Mouse (Mus musculus): ENCODE measurements around the gene Chac1. TPM values are rescaled to one million over a fixed set of nuclear protein-coding genes. Genes with fewer than 3 reads are reported as not detected.

The Chac1 gene
- polyA plus RNA-seq, 1 experiment from 2014 or later, result 0.20 TPM

DNA sequence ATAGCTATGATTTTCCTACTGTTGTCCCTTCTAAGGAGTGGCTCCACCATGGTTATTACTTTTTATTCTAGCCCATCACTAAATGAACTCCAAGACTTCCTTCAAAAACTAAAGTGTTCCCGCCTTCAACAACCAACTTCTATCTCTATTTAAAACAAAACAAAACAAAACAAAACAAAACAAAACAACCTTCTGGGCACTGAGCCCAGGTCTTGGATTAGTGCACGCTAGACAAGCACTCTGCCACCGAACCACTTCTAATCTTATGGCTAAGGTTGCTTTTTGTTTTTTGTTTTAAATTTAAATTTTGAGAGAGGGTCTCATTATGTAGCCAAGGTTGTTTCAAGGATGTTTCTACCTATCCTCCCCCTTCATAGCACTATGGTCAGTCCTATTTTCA, 26.8 kb downstream of the Chac1 start:
- no peak overlapping the region for H3K4me3 ChIP-seq (ENCODE audit: low read depth, low read length)
- H3K9ac ChIP-seq (replicated peaks; ENCODE audit: low read depth, low read length), result no peak overlapping the region
- H3K27me3 ChIP-seq (ENCODE audit: control insufficient read depth, insufficient read depth, low read length), result no peaks in the 10 kb centered on the region
- WGBS, result 88% methylated on average over 3 of the region's 3 CpGs
- no peak overlapping the region for H3K4me2 ChIP-seq (replicated peaks; ENCODE audit: low read depth, low read length)
- H3K36me3 ChIP-seq (ENCODE audit: control insufficient read depth, insufficient read depth, low read length), result peaks cover 73% of the 10 kb centered on the region
- H3K4me1 ChIP-seq (ENCODE audit: control insufficient read depth, insufficient read depth, low read length), result no peaks in the 10 kb centered on the region
- no peak overlapping the region for H3K27ac ChIP-seq (ENCODE audit: low read length)
- no peak for ATAC-seq (ENCODE audit: insufficient number of reproducible peaks, insufficient read depth, low FRiP score, low read depth)
- no peaks in the 10 kb centered on the region for H3K9me3 ChIP-seq (ENCODE audit: control insufficient read depth, low read depth, low read length)

DNA sequence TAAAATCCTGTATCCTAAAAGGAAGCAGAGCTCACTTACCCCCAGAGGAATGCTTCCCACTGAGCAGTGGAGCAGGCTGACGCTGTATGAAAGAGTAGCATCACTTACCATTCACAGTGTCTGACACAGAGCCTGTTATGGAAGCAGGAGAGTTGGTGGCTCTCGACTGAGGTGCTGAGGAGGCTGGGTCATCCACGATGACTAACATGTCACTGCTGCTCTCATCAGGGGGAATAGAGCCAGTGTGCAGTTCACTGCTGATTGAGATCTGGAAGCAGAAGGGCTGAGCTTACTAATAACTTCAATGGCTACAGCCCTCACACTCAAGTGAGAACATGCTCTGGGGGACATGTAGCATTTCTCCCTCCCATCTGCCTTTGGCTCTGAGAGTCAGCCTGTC, 28.4 kb downstream of the Chac1 start:
- H3K27ac ChIP-seq (ENCODE audit: low read length), result no peak overlapping the region
- no peak overlapping the region for H3K9ac ChIP-seq (replicated peaks; ENCODE audit: low read depth, low read length)
- H3K36me3 ChIP-seq (ENCODE audit: control insufficient read depth, insufficient read depth, low read length), result peaks cover 63% of the 10 kb centered on the region
- no peaks in the 10 kb centered on the region for H3K27me3 ChIP-seq (ENCODE audit: control insufficient read depth, insufficient read depth, low read length)
- H3K4me1 ChIP-seq (ENCODE audit: control insufficient read depth, insufficient read depth, low read length), result no peaks in the 10 kb centered on the region
- ATAC-seq (ENCODE audit: insufficient number of reproducible peaks, insufficient read depth, low FRiP score, low read depth), result no peak
- H3K4me3 ChIP-seq (ENCODE audit: low read depth, low read length), result no peak overlapping the region
- WGBS, result 86% methylated on average over 3 of the region's 3 CpGs
- no peak overlapping the region for H3K4me2 ChIP-seq (replicated peaks; ENCODE audit: low read depth, low read length)
- no peaks in the 10 kb centered on the region for H3K9me3 ChIP-seq (ENCODE audit: control insufficient read depth, low read depth, low read length)

DNA sequence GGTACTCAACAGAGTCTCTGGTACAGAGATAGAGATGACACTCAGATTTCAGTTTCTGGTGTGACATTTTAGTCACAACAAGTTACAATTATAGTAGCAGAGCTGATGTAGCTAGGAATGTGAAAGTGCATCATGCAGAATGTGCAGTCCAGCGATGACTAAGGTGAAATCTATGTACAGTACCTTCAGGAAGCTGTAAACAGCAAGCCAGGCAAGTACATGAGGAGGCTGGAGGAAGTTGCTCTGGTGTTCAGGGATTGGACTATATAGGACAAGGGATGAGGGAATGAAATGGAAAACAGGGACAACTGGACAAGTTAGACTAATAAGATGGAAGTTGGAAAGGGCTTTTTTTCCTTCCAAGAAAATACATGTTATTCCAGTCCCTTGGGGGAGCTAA, 37.2 kb downstream of the Chac1 start:
- H3K4me3 ChIP-seq (ENCODE audit: low read depth, low read length), result no peak overlapping the region
- WGBS, result 88% methylated on average over 1 of the region's 1 CpGs
- peaks cover 16% of the 10 kb centered on the region for H3K36me3 ChIP-seq (ENCODE audit: control insufficient read depth, insufficient read depth, low read length)

DNA sequence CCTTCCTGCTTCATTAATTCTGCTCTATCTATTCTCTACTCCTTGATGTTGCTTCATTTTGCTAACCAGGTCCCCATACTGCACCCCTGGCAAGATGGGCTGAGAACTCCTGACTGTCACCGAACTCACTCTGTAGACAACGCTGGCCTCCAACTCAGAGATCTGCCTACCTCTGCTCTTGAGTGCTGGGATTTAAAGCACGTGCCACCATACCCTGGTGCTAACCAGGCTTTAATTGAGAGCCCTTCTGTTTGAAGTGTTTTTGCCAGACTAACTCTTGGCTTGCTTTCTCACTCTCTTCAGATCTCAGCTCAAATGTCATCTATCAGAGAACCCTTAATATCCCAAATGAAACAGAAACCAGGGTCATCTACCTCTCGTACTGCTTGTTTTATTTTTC, 39.0 kb downstream of the Chac1 start:
- Histone ChIP-seq H3K27ac (ENCODE audit: low read length) (no peak overlapping the region), H3K9me3 (ENCODE audit: control insufficient read depth, low read depth, low read length) (no peaks in the 10 kb centered on the region), H3K27me3 (ENCODE audit: control insufficient read depth, insufficient read depth, low read length) (no peaks in the 10 kb centered on the region), H3K9ac (replicated peaks; ENCODE audit: low read depth, low read length) (no peak overlapping the region), H3K4me1 (ENCODE audit: control insufficient read depth, insufficient read depth, low read length) (no peaks in the 10 kb centered on the region), H3K36me3 (ENCODE audit: control insufficient read depth, insufficient read depth, low read length) (peaks cover 19% of the 10 kb centered on the region), H3K4me2 (replicated peaks; ENCODE audit: low read depth, low read length) (no peak overlapping the region), H3K4me3 (ENCODE audit: low read depth, low read length) (no peak overlapping the region)
- 95% methylated on average over 4 of the region's 4 CpGs for WGBS
- ATAC-seq (ENCODE audit: insufficient number of reproducible peaks, insufficient read depth, low FRiP score, low read depth), result no peak

More for the DNA sequence above, 37.2 kb downstream of the Chac1 start:
- Histone ChIP-seq H3K4me1 (ENCODE audit: control insufficient read depth, insufficient read depth, low read length) (no peaks in the 10 kb centered on the region), H3K9me3 (ENCODE audit: control insufficient read depth, low read depth, low read length) (no peaks in the 10 kb centered on the region), H3K4me2 (replicated peaks; ENCODE audit: low read depth, low read length) (no peak overlapping the region), H3K27ac (ENCODE audit: low read length) (no peak overlapping the region), H3K27me3 (ENCODE audit: control insufficient read depth, insufficient read depth, low read length) (no peaks in the 10 kb centered on the region), H3K9ac (replicated peaks; ENCODE audit: low read depth, low read length) (no peak overlapping the region)
- ATAC-seq (ENCODE audit: insufficient number of reproducible peaks, insufficient read depth, low FRiP score, low read depth), result no peak

DNA sequence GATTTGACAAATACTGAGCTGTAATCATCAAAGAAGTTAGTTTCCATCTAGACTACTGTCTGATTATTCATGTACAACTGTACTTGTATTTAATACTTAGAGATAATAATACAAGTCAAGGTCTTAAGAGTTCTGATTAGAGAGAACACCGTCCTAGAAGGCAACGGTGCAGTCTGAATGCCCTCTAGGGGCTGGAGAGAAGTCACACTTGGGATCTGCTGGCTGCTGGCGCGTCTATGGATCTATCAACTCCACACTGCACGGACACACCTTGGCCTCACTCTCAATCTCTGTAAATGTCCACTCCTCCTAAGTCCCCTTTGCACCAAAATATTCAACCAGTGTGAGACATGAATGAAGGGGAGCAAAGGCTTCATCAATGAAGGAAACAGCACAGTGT, 47.2 kb downstream of the Chac1 start:
- ATAC-seq (ENCODE audit: insufficient number of reproducible peaks, insufficient read depth, low FRiP score, low read depth), result no peak
- 88% methylated on average over 5 of the region's 5 CpGs for WGBS
- H3K4me3 ChIP-seq (ENCODE audit: low read depth, low read length), result no peak overlapping the region
- H3K27me3 ChIP-seq (ENCODE audit: control insufficient read depth, insufficient read depth, low read length), result no peaks in the 10 kb centered on the region
- H3K9ac ChIP-seq (replicated peaks; ENCODE audit: low read depth, low read length), result no peak overlapping the region
- H3K4me1 ChIP-seq (ENCODE audit: control insufficient read depth, insufficient read depth, low read length), result no peaks in the 10 kb centered on the region
- no peak overlapping the region for H3K4me2 ChIP-seq (replicated peaks; ENCODE audit: low read depth, low read length)
- peaks cover 29% of the 10 kb centered on the region for H3K36me3 ChIP-seq (ENCODE audit: control insufficient read depth, insufficient read depth, low read length)
- H3K27ac ChIP-seq (ENCODE audit: low read length), result no peak overlapping the region
- H3K9me3 ChIP-seq (ENCODE audit: control insufficient read depth, low read depth, low read length), result no peaks in the 10 kb centered on the region

DNA sequence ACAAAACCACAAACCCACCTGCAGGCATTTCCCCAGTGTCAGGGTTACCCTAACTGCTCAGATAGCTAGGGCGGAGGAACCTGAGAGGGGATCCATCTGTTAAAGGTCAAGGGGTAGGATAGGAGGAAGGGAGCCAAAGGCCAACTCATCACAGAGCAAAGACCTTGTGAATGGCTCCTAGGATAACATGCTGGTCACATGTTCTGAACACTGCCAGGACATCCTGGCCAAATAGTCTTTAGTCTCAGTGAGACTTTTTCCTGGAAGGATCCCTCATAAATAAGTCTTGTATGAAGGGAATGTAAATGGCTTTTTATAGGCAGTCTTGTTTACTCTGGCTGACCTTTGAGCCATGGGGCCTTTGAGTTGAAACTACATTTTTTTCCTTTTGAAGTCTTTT, 47.6 kb downstream of the Chac1 start:
- Histone ChIP-seq H3K27me3 (ENCODE audit: control insufficient read depth, insufficient read depth, low read length) (no peaks in the 10 kb centered on the region), H3K4me1 (ENCODE audit: control insufficient read depth, insufficient read depth, low read length) (no peaks in the 10 kb centered on the region), H3K9ac (replicated peaks; ENCODE audit: low read depth, low read length) (no peak overlapping the region), H3K36me3 (ENCODE audit: control insufficient read depth, insufficient read depth, low read length) (peaks cover 26% of the 10 kb centered on the region), H3K4me3 (ENCODE audit: low read depth, low read length) (no peak overlapping the region), H3K27ac (ENCODE audit: low read length) (no peak overlapping the region), H3K9me3 (ENCODE audit: control insufficient read depth, low read depth, low read length) (no peaks in the 10 kb centered on the region), H3K4me2 (replicated peaks; ENCODE audit: low read depth, low read length) (no peak overlapping the region)
- ATAC-seq (ENCODE audit: insufficient number of reproducible peaks, insufficient read depth, low FRiP score, low read depth), result no peak
- 83% methylated on average over 1 of the region's 1 CpGs for WGBS

DNA sequence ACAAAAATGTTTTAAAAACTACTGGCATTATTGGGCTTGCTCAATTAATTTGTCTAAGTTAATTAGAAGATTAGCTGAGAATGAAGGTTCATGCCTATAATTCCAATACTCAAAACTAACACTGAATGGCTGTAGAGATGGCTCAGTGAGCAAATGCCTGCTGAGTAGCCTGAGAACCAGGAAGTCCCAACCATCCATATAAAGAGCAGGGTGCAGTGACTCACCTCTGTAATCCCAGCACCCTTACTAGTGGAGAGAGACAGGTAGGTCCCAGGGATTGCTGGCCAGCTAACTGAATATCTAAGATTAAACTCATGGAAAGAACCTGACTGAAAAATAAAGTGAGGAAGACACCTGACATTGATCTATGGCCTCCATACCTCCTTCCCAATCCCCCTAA, 48.3 kb downstream of the Chac1 start:
- no peak overlapping the region for H3K4me3 ChIP-seq (ENCODE audit: low read depth, low read length)
- no peaks in the 10 kb centered on the region for H3K27me3 ChIP-seq (ENCODE audit: control insufficient read depth, insufficient read depth, low read length)
- no peaks in the 10 kb centered on the region for H3K4me1 ChIP-seq (ENCODE audit: control insufficient read depth, insufficient read depth, low read length)
- no peaks in the 10 kb centered on the region for H3K9me3 ChIP-seq (ENCODE audit: control insufficient read depth, low read depth, low read length)
- no peak overlapping the region for H3K9ac ChIP-seq (replicated peaks; ENCODE audit: low read depth, low read length)
- H3K27ac ChIP-seq (ENCODE audit: low read length), result no peak overlapping the region
- no peak overlapping the region for H3K4me2 ChIP-seq (replicated peaks; ENCODE audit: low read depth, low read length)
- ATAC-seq (ENCODE audit: insufficient number of reproducible peaks, insufficient read depth, low FRiP score, low read depth), result no peak
- peaks cover 24% of the 10 kb centered on the region for H3K36me3 ChIP-seq (ENCODE audit: control insufficient read depth, insufficient read depth, low read length)

Other genes with a start within 250 kb of the Chac1 start
- gene Rad51, start 238.4 kb upstream of the Chac1 start, polyA plus RNA-seq (2014; fragmentation: Nextera tagmentation; extraction: Ambion mirVana), result 41.7 and 43.9 TPM in 2 replicates
- gene Rmdn3, start 194.2 kb upstream of the Chac1 start, polyA plus RNA-seq (2014; fragmentation: Nextera tagmentation; extraction: Ambion mirVana), result 34.9 and 35.2 TPM in 2 replicates
- 2.7 and 2.9 TPM in 2 replicates for gene Gchfr, start 183.5 kb upstream of the Chac1 start, polyA plus RNA-seq (2014; fragmentation: Nextera tagmentation; extraction: Ambion mirVana)
- gene Gm14137, start 176.7 kb upstream of the Chac1 start, polyA plus RNA-seq (2014; fragmentation: Nextera tagmentation; extraction: Ambion mirVana), result 0.27 and 0.30 TPM in 2 replicates
- 44.3 and 44.4 TPM in 2 replicates for gene Zfyve19, start 142.6 kb upstream of the Chac1 start, polyA plus RNA-seq (2014; fragmentation: Nextera tagmentation; extraction: Ambion mirVana)
- gene Dnajc17, start 142.4 kb upstream of the Chac1 start, polyA plus RNA-seq (2014; fragmentation: Nextera tagmentation; extraction: Ambion mirVana), result 18.3 and 19.1 TPM in 2 replicates
- gene Ppp1r14d, start 121.3 kb upstream of the Chac1 start, polyA plus RNA-seq (2014; fragmentation: Nextera tagmentation; extraction: Ambion mirVana), result 0.67 and 1.00 TPM in 2 replicates
- gene Spint1, start 113.9 kb upstream of the Chac1 start, polyA plus RNA-seq (2014; fragmentation: Nextera tagmentation; extraction: Ambion mirVana), result 51.9 and 55.9 TPM in 2 replicates
- gene Rhov, start 80.0 kb upstream of the Chac1 start, polyA plus RNA-seq (2014; fragmentation: Nextera tagmentation; extraction: Ambion mirVana), result 6.0 and 8.6 TPM in 2 replicates
- gene Vps18, start 62.5 kb upstream of the Chac1 start, polyA plus RNA-seq (2014; fragmentation: Nextera tagmentation; extraction: Ambion mirVana), result 10.9 and 12.8 TPM in 2 replicates
- 5.6 and 6.9 TPM in 2 replicates for gene Dll4, start 25.4 kb upstream of the Chac1 start, polyA plus RNA-seq (2014; fragmentation: Nextera tagmentation; extraction: Ambion mirVana)
- 8.0 and 8.1 TPM in 2 replicates for gene Ino80, start 126.5 kb downstream of the Chac1 start, polyA plus RNA-seq (2014; fragmentation: Nextera tagmentation; extraction: Ambion mirVana)
- 0.35 and 0.52 TPM in 2 replicates for gene Exd1, start 196.4 kb downstream of the Chac1 start, polyA plus RNA-seq (2014; fragmentation: Nextera tagmentation; extraction: Ambion mirVana)
- gene Chp1, start 196.5 kb downstream of the Chac1 start, polyA plus RNA-seq (2014; fragmentation: Nextera tagmentation; extraction: Ambion mirVana), result 67.7 and 69.6 TPM in 2 replicates

Measured in stomach, embryonic 14.5 days (tissue).